Mouse (Mus musculus) kidney, embryonic 16.5 days (tissue): Measurements from ENCODE around the gene Cavin1. TPM values are rescaled to one million over a fixed set of nuclear protein-coding genes. Genes with fewer than 3 reads are reported as not detected.

ENCODE experiments used
- ATAC-seq: fragments of 200-750 bp; cut with Nextera tagmentation; 2 replicates; pipeline ENCODE4 v1.8.0; 2017; ENCODE audit warnings: moderate TSS enrichment; ENCODE audit not compliant: low FRiP score, low TSS enrichment
- H3K27ac ChIP-seq: fragments of 300-500 bp; sonication (generic); 2 replicates; pipeline ENCODE4 v1.5.1; 2014; ENCODE audit warnings: low read length
- H3K27me3 ChIP-seq: fragments of 300-500 bp; sonication (generic); 2 replicates; pipeline ENCODE4 v1.6.1; 2014; ENCODE audit warnings: low read length, control low read depth, mixed read lengths; ENCODE audit not compliant: insufficient read depth
- H3K36me3 ChIP-seq: fragments of 300-500 bp; sonication (generic); 2 replicates; pipeline ENCODE4 v1.6.1; 2014; ENCODE audit warnings: low read length, control low read depth, mixed read lengths; ENCODE audit not compliant: insufficient read depth
- H3K4me1 ChIP-seq: fragments of 300-500 bp; sonication (generic); 2 replicates; pipeline ENCODE4 v1.6.1; 2014; ENCODE audit warnings: low read length, control low read depth, mixed read lengths; ENCODE audit not compliant: insufficient read depth
- H3K4me2 ChIP-seq: fragments of 300-500 bp; sonication (generic); replicated peaks from 2 replicates; pipeline ENCODE4 v1.6.1; 2014; ENCODE audit warnings: low read depth, low read length
- H3K4me3 ChIP-seq: fragments of 300-500 bp; sonication (generic); 2 replicates; pipeline ENCODE4 v1.5.1; 2014; ENCODE audit warnings: mild to moderate bottlenecking, low read length
- H3K9ac ChIP-seq: fragments of 300-500 bp; sonication (generic); replicated peaks from 2 replicates; pipeline ENCODE4 v1.6.1; 2014; ENCODE audit warnings: low read length
- H3K9me3 ChIP-seq: fragments of 300-500 bp; sonication (generic); 2 replicates; pipeline ENCODE4 v1.6.1; 2016; ENCODE audit warnings: low read length, control low read depth
- WGBS: fragments of 180-500 bp; shearing (Covaris S2); extraction: QIAGEN DNeasy Blood & Tissue Kit; methylation state at CpG from one replicate; pipeline ENCODE4 v1.1.7; 2014; 5-methylcytosine and 5-hydroxymethylcytosine counted together
- polyA plus RNA-seq: library from polyadenylated mRNA; unstranded; fragments of >200 nt; fragmentation: Nextera tagmentation; extraction: Ambion mirVana; gene quantifications from 2 replicates; pipeline ENCODE4 v1.2.1, GENCODE M21; 2015

Cavin1 gene
- polyA plus RNA-seq, 1 experiment from 2014 or later: 161 TPM

- H3K4me2 ChIP-seq: no peak overlapping the region
- H3K27ac ChIP-seq: no peak overlapping the region
- WGBS: 52% methylated on average over 7 of the region's 7 CpGs
- no peak for ATAC-seq
- H3K36me3 ChIP-seq: no peaks in the 10 kb centered on the region
- H3K9ac ChIP-seq: no peak overlapping the region
- H3K4me3 ChIP-seq: no peak overlapping the region
- H3K9me3 ChIP-seq: no peaks in the 10 kb centered on the region
- H3K4me1 ChIP-seq: peaks cover 17% of the 10 kb centered on the region
- H3K27me3 ChIP-seq: no peaks in the 10 kb centered on the region
These were observed 40.1 kb downstream of the Cavin1 start for GRCm38 (mm10) chr11:100930611-100931010.

DNA sequence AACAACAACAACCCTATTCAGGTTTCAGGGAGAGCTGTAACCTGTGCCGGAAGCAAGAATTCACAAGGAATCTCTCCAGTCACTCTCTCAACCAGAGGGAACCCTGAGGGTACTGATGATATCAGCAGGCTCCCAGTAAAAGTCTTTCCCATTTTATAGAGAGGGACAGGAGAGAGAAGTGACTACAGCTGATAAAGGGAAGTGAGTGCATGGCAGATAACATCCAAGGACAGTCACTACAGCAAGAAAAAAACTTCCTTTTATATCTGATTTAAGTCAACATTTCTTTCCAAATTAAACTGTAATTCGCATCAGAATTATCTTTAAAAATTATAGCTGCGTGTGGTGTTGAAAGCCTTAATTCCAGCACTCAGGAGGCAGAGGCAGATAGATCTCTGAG, 43.3 kb downstream of the Cavin1 start:
- Histone ChIP-seq H3K27me3 (no peaks in the 10 kb centered on the region), H3K4me3 (no peak overlapping the region), H3K36me3 (no peaks in the 10 kb centered on the region), H3K4me2 (no peak overlapping the region), H3K9me3 (no peaks in the 10 kb centered on the region), H3K4me1 (peaks cover 17% of the 10 kb centered on the region), H3K27ac (no peak overlapping the region), H3K9ac (no peak overlapping the region)
- WGBS: 77% methylated on average over 3 of the region's 3 CpGs
- no peak for ATAC-seq

DNA sequence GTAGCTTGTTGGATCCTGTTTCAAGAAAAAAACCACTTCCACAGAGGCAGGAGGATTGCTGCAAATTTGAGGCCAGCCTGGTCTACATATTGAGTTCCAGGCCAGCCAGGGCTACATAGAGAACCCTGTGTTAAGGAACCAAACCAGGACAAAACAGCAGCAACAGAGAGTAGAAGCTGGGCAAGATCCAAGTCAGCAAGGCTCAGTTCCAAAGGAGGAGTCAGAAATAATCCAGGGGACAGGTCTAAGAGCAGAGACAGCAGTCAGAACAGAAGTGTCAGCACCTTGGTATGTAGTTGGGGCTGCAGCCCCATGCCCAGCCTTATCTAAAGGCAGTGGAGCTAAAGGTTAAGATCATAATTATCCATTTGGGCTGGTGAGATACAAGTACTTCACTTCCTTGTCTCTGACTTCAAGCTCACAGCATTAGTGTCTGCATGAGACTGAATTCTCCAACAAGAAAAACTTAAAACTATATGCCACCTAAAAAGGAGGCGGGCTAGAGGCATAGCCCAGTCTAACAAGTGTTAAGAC, 46.2 kb downstream of the Cavin1 start:
- Histone ChIP-seq H3K27ac (no peak overlapping the region), H3K9ac (no peak overlapping the region), H3K4me2 (no peak overlapping the region), H3K4me1 (no peaks in the 10 kb centered on the region), H3K4me3 (no peak overlapping the region), H3K27me3 (no peaks in the 10 kb centered on the region), H3K36me3 (no peaks in the 10 kb centered on the region), H3K9me3 (no peaks in the 10 kb centered on the region)
- ATAC-seq: no peak
- 100% methylated on average over 1 of the region's 1 CpGs for WGBS

GRCm38 (mm10) chr11:100920887-100921624, 49.6 kb downstream of the Cavin1 start:
- H3K27ac ChIP-seq: no peak overlapping the region
- ATAC-seq: no peak
- no peaks in the 10 kb centered on the region for H3K4me1 ChIP-seq
- no peaks in the 10 kb centered on the region for H3K27me3 ChIP-seq
- no peak overlapping the region for H3K4me3 ChIP-seq
- no peaks in the 10 kb centered on the region for H3K36me3 ChIP-seq
- no peak overlapping the region for H3K9ac ChIP-seq
- no peak overlapping the region for H3K4me2 ChIP-seq
- 90% methylated on average over 4 of the region's 4 CpGs for whole genome bisulfite sequencing
- H3K9me3 ChIP-seq: no peaks in the 10 kb centered on the region

GRCm38 (mm10) chr11:100918007-100918406, 52.7 kb downstream of the Cavin1 start:
- Histone ChIP-seq H3K9me3 (no peaks in the 10 kb centered on the region), H3K4me3 (no peak overlapping the region), H3K27ac (no peak overlapping the region), H3K4me1 (no peaks in the 10 kb centered on the region), H3K36me3 (peaks cover 4% of the 10 kb centered on the region; the same call in 1 of the 2 replicates), H3K4me2 (no peak overlapping the region), H3K9ac (no peak overlapping the region), H3K27me3 (no peaks in the 10 kb centered on the region)
- ATAC-seq: no peak
- WGBS: 84% methylated on average over 5 of the region's 5 CpGs

DNA sequence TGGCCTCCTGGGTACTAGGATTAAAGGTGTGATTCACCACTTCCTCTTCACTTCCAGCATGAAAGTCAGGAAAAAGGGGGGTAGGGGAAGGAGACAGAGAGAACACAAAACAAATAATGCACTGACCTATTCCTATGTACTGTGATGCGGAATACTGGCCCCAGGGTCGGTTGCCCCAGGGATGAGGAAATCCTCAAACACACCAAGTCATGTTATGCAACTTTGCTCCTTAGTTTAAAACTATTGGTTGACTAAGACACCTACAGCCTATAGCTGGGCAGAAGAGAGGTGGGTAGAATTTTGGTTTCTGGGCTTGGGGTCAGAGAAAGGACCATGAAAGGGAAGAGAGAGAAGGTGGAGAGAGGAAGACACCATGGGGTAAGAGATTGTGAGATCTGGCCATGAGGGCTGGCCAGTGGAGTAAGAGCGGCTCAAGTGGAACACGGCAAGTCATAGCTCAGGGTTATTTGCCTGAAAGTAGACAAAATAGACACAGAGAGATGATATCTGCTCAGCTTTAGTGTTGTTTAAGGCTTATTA, 54.2 kb downstream of the Cavin1 start:
- 95% methylated on average over 4 of the region's 4 CpGs for WGBS
- ATAC-seq: no peak

DNA sequence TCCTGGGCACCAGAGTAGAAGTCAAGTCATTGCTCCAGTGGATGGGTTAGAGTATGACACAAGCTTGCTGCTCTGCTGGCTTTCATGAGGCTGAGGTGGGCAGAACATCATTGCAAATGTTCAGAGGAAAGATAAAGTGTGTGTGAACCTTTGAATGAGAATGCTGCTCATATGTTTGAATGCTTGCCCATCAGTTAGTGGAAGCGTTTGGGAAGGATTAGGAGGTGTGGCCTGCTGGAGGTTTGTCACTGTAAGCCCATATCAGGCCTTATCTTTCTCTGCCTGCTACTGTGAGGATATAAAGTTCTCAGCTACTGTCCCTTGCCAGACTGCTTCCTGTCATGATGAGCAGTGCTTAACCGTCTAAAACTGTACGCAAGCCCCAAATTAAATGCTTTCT, 55.6 kb downstream of the Cavin1 start:
- ATAC-seq: no peak
- no peak overlapping the region for H3K27ac ChIP-seq
- H3K4me1 ChIP-seq: no peaks in the 10 kb centered on the region
- WGBS: 95% methylated on average over 3 of the region's 3 CpGs
- H3K4me3 ChIP-seq: no peak overlapping the region
- H3K9ac ChIP-seq: no peak overlapping the region
- peaks cover 4% of the 10 kb centered on the region; the same call in 1 of the 2 replicates for H3K36me3 ChIP-seq
- H3K9me3 ChIP-seq: no peaks in the 10 kb centered on the region
- no peaks in the 10 kb centered on the region for H3K27me3 ChIP-seq
- H3K4me2 ChIP-seq: no peak overlapping the region

More for the DNA sequence above, 54.2 kb downstream of the Cavin1 start:
- Histone ChIP-seq H3K4me2 (no peak overlapping the region), H3K4me1 (no peaks in the 10 kb centered on the region), H3K27me3 (no peaks in the 10 kb centered on the region), H3K36me3 (peaks cover 4% of the 10 kb centered on the region; the same call in 1 of the 2 replicates), H3K9ac (no peak overlapping the region), H3K9me3 (no peaks in the 10 kb centered on the region), H3K4me3 (no peak overlapping the region), H3K27ac (no peak overlapping the region)

GRCm38 (mm10) chr11:100914415-100914814, 56.3 kb downstream of the Cavin1 start:
- ATAC-seq: no peak
- 82% methylated on average over 5 of the region's 5 CpGs for WGBS
- H3K4me1 ChIP-seq: no peaks in the 10 kb centered on the region
- H3K9me3 ChIP-seq: no peaks in the 10 kb centered on the region
- H3K4me3 ChIP-seq: no peak overlapping the region
- H3K27me3 ChIP-seq: no peaks in the 10 kb centered on the region
- H3K9ac ChIP-seq: no peak overlapping the region
- H3K27ac ChIP-seq: no peak overlapping the region
- peaks cover 4% of the 10 kb centered on the region; the same call in 1 of the 2 replicates for H3K36me3 ChIP-seq
- no peak overlapping the region for H3K4me2 ChIP-seq

DNA sequence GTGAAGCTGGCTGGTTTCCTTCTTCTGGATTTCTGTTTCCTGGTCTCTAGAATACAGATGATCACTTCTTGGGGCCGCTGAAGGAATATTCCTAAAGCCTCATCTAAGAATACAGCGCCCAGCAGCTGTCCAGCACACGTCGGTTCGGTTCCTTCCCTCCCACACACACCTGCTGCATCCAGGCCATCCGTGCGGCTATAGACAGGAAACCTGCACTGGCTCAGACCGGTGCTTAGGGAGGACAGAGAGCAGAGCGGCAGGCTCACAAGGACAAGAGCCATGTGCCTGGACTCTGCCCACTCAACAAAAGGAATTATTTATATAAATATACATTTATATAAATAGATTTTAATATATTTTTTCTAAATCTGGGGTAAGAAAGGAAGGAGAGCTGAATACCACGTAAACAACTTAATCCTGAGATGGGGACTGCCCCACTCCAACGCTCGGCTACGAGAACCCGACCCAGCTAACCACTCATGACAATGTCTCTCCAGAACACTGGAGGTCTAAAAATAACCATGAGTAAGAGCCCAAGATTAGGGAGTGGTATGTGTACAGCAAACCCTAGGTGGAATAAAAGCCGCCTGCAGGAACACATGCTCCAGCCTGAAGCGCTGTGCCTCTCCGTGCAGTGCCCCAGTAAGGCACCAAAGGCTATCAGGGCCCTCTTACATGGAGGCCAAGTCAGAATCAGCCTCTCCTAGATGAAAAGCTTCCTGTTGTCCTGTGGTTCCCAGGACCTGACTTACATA, 58.1 kb downstream of the Cavin1 start:
- Histone ChIP-seq H3K4me3 (no peak overlapping the region), H3K4me1 (no peaks in the 10 kb centered on the region), H3K4me2 (no peak overlapping the region), H3K27ac (no peak overlapping the region), H3K36me3 (peaks cover 9% of the 10 kb centered on the region; the same call in 1 of the 2 replicates), H3K9me3 (no peaks in the 10 kb centered on the region), H3K9ac (no peak overlapping the region), H3K27me3 (no peaks in the 10 kb centered on the region)
- 71% methylated on average over 17 of the region's 17 CpGs for WGBS
- ATAC-seq: no peak
